Mouse (Mus musculus) forebrain, embryonic 12.5 days (tissue): ENCODE measurements around the gene 4930467E23Rik. TPM values are rescaled to one million over a fixed set of nuclear protein-coding genes. Genes with fewer than 3 reads are reported as not detected.
"Not testable (repeated sequence)": the region's sequence is repeated elsewhere in the genome, so short reads cannot be mapped to it uniquely, and the experiment has no call there.

Experiments used
- ATAC-seq: fragments of 200-750 bp; cut with Nextera tagmentation; 2 replicates; pipeline ENCODE4 v1.8.0; 2017; ENCODE audit warnings: moderate TSS enrichment; ENCODE audit not compliant: low FRiP score
- H3K27ac ChIP-seq: fragments of 300-500 bp; sonication (generic); 2 replicates; pipeline ENCODE4 v1.5.1; 2016; ENCODE audit warnings: mild to moderate bottlenecking
- H3K27me3 ChIP-seq: fragments of 300-500 bp; sonication (generic); 2 replicates; pipeline ENCODE4 v1.6.1; 2016; ENCODE audit warnings: mild to moderate bottlenecking
- H3K36me3 ChIP-seq: fragments of 300-500 bp; sonication (generic); replicated peaks from 2 replicates; pipeline ENCODE4 v1.6.1; 2016; ENCODE audit warnings: mild to moderate bottlenecking
- H3K4me1 ChIP-seq: fragments of 300-500 bp; sonication (generic); 2 replicates; pipeline ENCODE4 v1.6.1; 2016
- H3K4me2 ChIP-seq: fragments of 300-500 bp; sonication (generic); 2 replicates; pipeline ENCODE4 v1.6.1; 2016; ENCODE audit warnings: mild to moderate bottlenecking, moderate library complexity
- H3K4me3 ChIP-seq: fragments of 300-500 bp; sonication (generic); replicated peaks from 2 replicates; pipeline ENCODE4 v1.5.1; 2016; ENCODE audit warnings: mild to moderate bottlenecking
- H3K9ac ChIP-seq: fragments of 300-500 bp; sonication (generic); 2 replicates; pipeline ENCODE4 v1.6.1; 2016; ENCODE audit warnings: mild to moderate bottlenecking
- H3K9me3 ChIP-seq: fragments of 300-500 bp; sonication (generic); 2 replicates; pipeline ENCODE4 v1.6.1; 2016
- WGBS: fragments of 180-500 bp; shearing (Covaris S2); methylation state at CpG from one replicate; pipeline ENCODE4 v1.1.7; 2016; 5-methylcytosine and 5-hydroxymethylcytosine counted together
- polyA plus RNA-seq: library from polyadenylated mRNA; unstranded; fragments of >200 nt; fragmentation: Nextera tagmentation; extraction: Ambion mirVana; gene quantifications from 2 replicates; pipeline ENCODE4 v1.2.1, GENCODE M21; 2016

Gene 4930467E23Rik
- polyA plus RNA-seq, 1 experiment from 2014 or later = 0.15 TPM

DNA sequence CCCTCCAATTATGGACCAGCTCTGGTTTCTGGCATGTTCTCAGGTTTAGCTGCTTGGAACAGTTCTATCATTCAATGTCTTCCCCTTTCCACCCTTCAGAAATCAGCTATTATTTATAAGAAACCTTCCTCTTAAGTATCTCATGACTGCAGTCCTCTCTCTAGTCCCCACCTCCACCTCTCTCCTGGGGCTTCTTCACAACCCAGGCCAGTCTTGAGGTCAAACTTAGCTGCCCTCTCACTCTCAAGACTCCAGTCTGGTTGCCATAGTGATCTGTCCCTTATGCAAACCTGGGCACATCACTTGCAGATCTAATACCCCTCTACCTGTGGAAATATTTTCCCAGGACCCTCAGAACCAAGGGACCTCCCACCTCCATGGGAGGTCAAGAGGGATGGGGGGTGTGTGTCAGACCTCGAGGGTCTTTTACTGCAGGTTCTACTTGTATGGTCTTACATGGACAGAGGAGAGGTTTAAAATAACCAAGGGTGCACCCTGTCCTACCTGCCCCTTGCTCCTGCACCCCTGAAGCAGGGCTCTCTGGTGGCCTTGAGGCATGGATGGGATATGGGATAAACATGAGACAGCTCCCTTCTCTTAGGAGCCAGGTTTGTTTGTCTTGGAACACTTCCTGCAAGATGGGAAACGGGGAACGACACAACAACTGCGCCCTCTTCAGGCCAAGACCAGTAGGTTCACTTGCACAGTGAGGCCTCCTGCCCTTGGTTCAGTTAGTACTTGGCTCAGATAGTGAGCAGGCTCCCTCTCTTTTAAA, 24.7 kb upstream of the 4930467E23Rik start:
- H3K27me3 ChIP-seq, H3K27ac ChIP-seq, H3K4me3 ChIP-seq, ATAC-seq, H3K9me3 ChIP-seq, H3K4me1 ChIP-seq, H3K4me2 ChIP-seq, H3K36me3 ChIP-seq, H3K9ac ChIP-seq: not testable (repeated sequence)
- 65% methylated on average over 2 of the region's 4 CpGs for WGBS

DNA sequence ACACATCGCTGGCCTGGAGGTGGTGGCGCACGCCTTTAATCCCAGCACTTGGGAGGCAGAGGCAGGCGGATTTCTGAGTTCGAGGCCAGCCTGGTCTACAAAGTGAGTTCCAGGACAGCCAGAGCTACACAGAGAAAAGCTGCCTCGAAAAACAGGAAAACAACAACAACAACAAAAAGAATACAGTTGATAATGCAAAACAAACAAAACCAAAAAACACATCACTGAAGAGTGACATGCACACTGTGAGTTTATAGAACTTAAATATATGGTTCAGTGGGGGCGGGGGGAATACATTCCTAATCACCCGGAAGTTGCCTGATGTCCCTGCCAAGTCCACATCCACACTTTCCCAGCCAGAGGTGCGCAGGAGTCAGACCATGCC, 24.2 kb upstream of the 4930467E23Rik start:
- ATAC-seq, H3K4me2 ChIP-seq, H3K4me3 ChIP-seq, H3K4me1 ChIP-seq, H3K27me3 ChIP-seq, H3K36me3 ChIP-seq, H3K9me3 ChIP-seq, H3K27ac ChIP-seq, H3K9ac ChIP-seq: not testable (repeated sequence)
- 78% methylated on average over 9 of the region's 9 CpGs for WGBS

DNA sequence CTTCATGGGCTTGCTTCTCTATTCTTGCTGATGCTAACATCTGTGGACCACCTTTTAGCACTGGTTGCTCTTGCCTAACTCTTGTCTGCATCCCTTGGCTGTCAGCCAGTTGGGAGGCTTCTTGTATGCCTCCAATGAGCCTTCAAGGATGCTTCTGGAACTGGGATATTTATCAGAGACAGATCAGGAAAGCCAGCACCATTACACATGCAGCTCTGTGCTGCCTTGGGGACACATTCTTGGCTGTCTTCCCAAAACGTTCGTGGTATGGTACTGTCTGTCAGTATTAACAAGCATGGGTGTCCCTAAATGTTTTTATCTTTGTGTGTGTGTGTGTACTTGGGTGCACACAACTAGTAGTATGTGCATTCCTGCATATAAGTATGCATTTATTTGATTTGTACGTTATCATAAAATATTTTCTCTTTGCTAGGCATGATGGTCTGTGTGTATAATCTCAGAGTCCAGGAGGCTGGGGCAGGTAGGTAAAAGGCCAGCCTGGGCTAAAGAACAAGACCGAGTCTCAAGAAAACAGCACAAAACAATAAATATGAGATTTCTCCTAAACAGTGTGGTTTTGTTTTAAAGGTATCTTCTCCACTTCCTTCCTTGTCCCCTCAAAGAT, 23.2 kb upstream of the 4930467E23Rik start:
- not testable (repeated sequence) for H3K4me3 ChIP-seq, H3K27ac ChIP-seq, ATAC-seq, H3K36me3 ChIP-seq, H3K4me1 ChIP-seq, H3K4me2 ChIP-seq, H3K9ac ChIP-seq, H3K27me3 ChIP-seq, H3K9me3 ChIP-seq
- 83% methylated on average over 4 of the region's 4 CpGs for WGBS

DNA sequence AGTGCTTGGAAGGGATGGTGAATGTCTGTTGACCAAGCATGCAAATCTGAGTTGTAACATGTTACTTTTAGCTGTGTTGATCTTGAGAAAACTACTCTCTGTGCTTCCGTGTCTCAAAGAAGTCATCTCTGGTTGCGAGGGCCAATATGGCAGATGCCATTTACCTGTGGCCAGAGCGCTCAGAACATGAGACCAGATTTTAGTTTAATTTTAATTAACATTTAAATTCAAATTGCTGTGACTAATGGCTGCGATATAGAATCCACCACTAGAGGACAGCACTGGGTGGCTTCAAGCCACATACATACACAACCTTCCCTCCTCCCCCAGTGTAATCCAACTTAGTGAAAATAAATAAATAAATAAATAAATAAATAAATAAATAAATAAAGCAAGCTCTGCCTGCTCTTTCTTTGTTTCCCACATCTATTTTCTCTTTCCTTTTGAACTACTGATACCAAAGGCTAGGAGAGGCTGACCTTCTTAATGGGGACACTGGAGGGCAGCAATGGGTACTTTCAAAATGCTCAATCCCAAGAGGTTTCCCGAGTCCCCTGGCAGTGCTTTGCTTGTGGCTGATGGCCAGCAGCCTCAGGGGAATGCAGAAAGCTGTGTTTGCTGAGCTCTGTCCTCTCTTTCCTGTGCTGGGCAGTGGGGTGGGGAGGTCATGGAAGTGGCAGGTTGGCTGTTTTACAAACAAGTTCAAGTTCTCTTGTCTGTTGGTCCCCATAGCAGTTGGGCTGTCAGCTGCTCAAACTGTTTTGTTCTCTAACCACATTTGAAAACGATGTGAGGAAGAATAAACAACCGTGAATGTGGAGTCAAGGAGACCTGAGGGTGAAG, 22.2 kb upstream of the 4930467E23Rik start:
- H3K36me3 ChIP-seq, H3K9ac ChIP-seq, H3K27ac ChIP-seq, H3K4me3 ChIP-seq, H3K4me2 ChIP-seq, H3K4me1 ChIP-seq, ATAC-seq, H3K27me3 ChIP-seq, H3K9me3 ChIP-seq: not testable (repeated sequence)
- 73% methylated on average over 7 of the region's 7 CpGs for WGBS

DNA sequence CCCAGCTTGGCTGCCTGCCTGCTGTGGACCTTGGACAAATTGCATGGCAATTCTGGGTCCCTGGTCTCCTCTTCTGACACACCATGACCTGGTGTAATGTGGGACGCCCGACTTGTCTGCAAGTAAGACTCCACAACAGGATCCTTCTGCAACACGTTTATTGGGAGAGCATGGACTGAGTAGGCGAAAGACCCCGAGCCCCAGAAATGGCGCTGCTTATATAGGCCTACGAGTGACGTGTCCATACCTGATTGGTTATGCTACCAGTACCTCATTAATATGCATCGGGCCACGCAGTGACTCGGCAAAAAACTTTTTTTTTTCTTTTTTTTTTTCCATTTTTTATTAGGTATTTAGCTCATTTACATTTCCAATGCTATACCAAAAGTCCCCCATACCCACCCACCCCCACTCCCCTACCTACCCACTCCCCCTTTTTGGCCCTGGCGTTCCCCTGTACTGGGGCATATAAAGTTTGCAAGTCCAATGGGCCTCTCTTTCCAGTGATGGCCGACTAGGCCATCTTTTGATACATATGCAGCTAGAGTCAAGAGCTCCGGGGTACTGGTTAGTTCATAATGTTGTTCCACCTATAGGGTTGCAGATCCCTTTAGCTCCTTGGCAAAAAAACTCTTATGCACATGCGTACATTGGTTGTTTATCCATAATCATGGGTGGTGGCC, 21.5 kb upstream of the 4930467E23Rik start:
- WGBS = 84% methylated on average over 13 of the region's 15 CpGs
- not testable (repeated sequence) for H3K27me3 ChIP-seq, H3K27ac ChIP-seq, H3K4me1 ChIP-seq, H3K4me3 ChIP-seq, H3K4me2 ChIP-seq, H3K36me3 ChIP-seq, H3K9ac ChIP-seq
- peaks cover 11% of the 10 kb centered on the region for H3K9me3 ChIP-seq
- peak; percentile 52 for ATAC-seq

DNA sequence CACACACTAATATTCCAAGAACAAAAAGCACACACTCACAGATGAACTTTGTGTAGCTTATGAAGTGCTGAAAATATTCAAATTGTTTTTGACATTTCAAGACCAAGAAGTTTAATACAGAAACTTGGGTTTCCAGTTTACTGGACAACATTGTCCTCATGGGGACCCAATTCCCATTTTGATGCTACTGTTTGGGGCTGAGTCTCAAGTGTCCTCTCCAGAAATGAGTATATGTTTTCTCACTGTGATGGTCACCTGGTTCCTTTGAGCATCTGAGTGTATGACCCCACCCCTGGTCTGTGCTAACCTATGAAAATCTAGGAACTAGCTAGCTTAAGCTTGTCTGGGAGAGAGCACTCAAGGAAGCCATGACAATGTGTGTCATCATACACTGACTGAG, 20.4 kb upstream of the 4930467E23Rik start:
- H3K27ac ChIP-seq, H3K4me3 ChIP-seq, H3K36me3 ChIP-seq, ATAC-seq, H3K27me3 ChIP-seq, H3K4me2 ChIP-seq, H3K9ac ChIP-seq, H3K4me1 ChIP-seq: not testable (repeated sequence)
- peaks cover 16% of the 10 kb centered on the region for H3K9me3 ChIP-seq

DNA sequence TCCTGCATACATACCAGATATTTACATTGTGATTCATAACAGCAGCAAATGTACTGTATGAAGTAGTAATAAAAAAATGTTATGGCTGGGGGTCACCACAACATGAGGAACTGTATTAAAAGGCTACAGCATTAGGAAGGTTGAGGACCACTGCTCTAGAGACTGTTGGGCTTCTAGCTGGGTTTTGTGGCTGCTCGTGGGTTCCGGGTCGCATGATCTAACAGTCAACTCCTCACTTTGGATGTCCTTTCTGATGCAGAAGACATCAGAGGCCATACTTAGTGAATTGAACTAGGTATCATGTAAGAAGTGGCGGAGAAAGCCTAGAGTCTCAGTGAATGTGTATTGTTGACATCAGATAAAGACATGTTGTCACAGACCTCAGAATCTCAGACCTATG, 19.9 kb upstream of the 4930467E23Rik start:
- not testable (repeated sequence) for H3K4me2 ChIP-seq
- WGBS = 87% methylated on average over 4 of the region's 4 CpGs

DNA sequence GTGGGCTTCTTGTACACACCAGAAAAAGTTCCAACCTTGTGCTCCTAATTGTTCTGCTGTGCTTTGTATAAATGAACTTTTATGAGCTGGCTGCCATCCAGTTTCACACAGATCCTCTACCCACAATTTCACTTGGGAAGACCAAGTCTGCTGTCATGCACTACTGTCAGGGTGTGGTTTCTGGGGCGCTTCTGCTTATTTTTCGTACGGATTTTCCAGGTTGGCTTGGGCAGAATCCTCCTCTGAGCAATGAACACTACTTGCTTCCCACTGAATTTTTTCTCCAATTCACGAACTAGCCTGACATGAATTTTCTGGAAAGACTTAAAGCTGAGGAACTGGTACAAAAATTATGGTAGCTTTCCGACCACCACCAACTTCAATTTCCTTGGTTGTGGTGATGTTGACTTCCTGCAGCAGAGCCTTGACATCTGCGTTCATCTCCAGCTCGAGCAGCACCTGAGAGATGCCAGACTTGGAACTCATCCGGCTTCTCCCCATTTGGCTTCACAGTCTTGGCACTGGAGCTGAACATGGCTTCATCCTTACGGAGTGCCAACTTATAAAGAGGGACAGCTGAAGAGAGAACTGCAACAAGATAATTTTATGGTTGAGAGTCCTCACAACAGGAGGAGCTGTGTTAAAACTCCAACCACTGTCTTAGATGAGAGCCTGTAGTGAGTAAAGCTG, 18.1 kb upstream of the 4930467E23Rik start:
- ATAC-seq = 0 out of 2 replicates have a peak, but pooled peaks have one; percentile 68
- H3K27me3 ChIP-seq, H3K36me3 ChIP-seq, H3K9ac ChIP-seq, H3K4me3 ChIP-seq, H3K4me2 ChIP-seq, H3K4me1 ChIP-seq, H3K27ac ChIP-seq: not testable (repeated sequence)
- peaks cover 12% of the 10 kb centered on the region for H3K9me3 ChIP-seq
- 90% methylated on average over 9 of the region's 9 CpGs for WGBS

More for the DNA sequence above, 19.9 kb upstream of the 4930467E23Rik start:
- not testable (repeated sequence) for H3K36me3 ChIP-seq, H3K4me3 ChIP-seq, ATAC-seq, H3K27me3 ChIP-seq, H3K9ac ChIP-seq, H3K27ac ChIP-seq, H3K4me1 ChIP-seq
- peaks cover 16% of the 10 kb centered on the region for H3K9me3 ChIP-seq

DNA sequence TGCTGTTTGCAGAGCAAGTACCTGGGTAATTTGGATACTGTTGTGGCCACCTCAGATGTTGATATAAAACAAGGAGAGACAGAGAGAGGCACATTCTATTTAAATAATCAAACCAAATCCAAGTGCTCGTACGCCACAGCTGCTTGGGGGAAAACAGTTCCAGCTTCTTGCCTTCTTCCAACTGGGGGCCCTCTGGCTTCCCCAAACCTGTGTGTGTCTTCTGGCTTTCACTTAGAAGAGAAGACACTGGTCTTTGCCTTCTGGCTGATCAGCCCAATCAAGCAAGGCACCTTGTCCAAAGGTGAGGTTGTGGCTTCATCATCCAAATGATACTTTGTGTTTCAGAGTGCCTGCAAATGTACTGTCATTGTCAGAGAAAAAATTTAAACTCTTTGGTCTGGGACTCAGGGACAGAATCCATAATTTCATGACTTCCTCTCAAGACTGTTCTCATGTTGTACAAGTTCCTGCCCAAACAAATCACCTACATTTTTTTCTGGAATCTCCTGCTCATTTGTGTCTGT, 17.1 kb upstream of the 4930467E23Rik start:
- not testable (repeated sequence) for H3K4me1 ChIP-seq, H3K36me3 ChIP-seq, H3K9ac ChIP-seq, H3K27ac ChIP-seq, H3K4me2 ChIP-seq, H3K27me3 ChIP-seq, H3K4me3 ChIP-seq, ATAC-seq
- peaks cover 11% of the 10 kb centered on the region for H3K9me3 ChIP-seq
- WGBS = 88% methylated on average over 2 of the region's 2 CpGs

DNA sequence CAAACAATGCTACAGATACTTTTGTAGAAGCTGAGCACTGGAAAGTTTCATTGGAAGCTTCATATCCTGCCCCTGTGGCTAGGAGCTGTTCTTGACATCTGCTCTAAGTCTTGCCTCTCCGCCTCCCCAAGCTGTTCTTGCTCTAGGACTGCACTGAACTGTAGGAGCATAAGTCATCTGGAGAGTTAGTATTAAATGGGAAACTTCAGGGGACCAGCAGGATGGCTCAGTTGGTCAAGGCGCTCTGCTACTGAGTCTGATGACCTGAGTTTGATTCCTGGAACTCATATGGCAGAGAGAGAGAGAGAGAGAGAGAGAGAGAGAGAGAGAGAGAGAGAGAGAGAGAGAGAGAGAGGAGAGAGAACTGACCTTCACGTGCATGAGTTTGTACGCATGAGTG, 16.6 kb upstream of the 4930467E23Rik start:
- not testable (repeated sequence) for H3K27ac ChIP-seq, ATAC-seq, H3K4me3 ChIP-seq, H3K9me3 ChIP-seq, H3K4me1 ChIP-seq, H3K9ac ChIP-seq, H3K36me3 ChIP-seq, H3K4me2 ChIP-seq, H3K27me3 ChIP-seq
- 77% methylated on average over 4 of the region's 4 CpGs for WGBS

DNA sequence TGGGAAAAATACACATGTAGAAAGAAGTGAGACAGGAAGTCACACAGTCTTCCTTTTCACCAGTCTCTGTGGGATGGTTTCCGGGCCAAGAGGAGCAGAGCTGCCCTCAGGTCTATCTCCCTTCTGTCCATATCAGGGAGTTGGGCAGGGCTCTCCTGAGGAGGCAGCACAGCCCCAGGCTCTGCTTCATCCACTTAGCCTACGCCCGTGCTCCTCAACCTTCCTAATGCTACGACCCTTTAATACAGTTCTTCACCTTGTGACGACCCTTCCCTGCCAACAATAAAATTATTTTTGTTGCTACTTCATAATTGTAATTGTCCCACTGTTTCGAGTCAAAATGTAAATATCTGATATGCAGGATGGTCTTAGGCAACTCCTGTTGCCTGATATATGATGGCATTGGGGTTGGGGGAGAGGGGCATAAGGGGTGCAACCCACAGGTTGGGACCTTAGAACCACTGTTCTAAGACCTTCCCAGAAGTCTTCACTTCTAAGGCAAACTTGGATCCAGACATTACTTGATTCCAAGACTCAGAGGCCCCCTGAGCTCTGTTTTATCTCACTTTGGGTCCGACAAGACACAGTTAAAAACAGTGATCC, 16.0 kb upstream of the 4930467E23Rik start:
- not testable (repeated sequence) for H3K9ac ChIP-seq, H3K27ac ChIP-seq, H3K27me3 ChIP-seq, H3K4me1 ChIP-seq, H3K4me3 ChIP-seq, H3K9me3 ChIP-seq, H3K36me3 ChIP-seq, H3K4me2 ChIP-seq
- ATAC-seq = peak; percentile 41; the same call in 1 of the 2 replicates
- 81% methylated on average over 7 of the region's 7 CpGs for WGBS
